21 mouse cellular contexts compared by ENCODE assay signal in genomic region chr1:134759133-134759532, GRCm38 (mm10).
DNase-seq lines count a peak whose midpoint lies in the region; ATAC-seq and TF ChIP-seq lines count a peak whose summit lies in the region.
"Had no signal": no experiment of that assay in that cellular context is flagged by ENCODE, and none has a peak within 500 bp of the region (broad histone marks: within the 10 kb centered on the region; RNA-seq: fewer than 3 reads in every experiment).

No protein-coding gene starts in this region.

- H3K27ac ChIP-seq in gastrocnemius, adult 2 months: peak overlapping the region; percentile 88
- no peak overlapping the region for H3K27ac ChIP-seq in kidney, adult 2 months (ENCODE audit: insufficient read depth, low read depth, low read length)
- no peak overlapping the region for H3K27ac ChIP-seq in kidney, embryonic 16.5 days (ENCODE audit: low read length)
- H3K27ac ChIP-seq: embryonic facial prominence, embryonic 10.5 days; forebrain, embryonic 12.5 days; hindbrain, postnatal 0 days; stomach, embryonic 15.5 days had no signal

- no peaks in the 10 kb centered on the region for H3K4me1 ChIP-seq in kidney, adult 2 months (ENCODE audit: control insufficient read depth, insufficient read depth, low read length)
- peaks cover 41% of the 10 kb centered on the region for H3K4me1 ChIP-seq in kidney, embryonic 16.5 days (ENCODE audit: insufficient read depth, low read length)

- no peak overlapping the region for H3K4me2 ChIP-seq in kidney, embryonic 16.5 days (replicated peaks; ENCODE audit: low read depth, low read length)
- H3K4me2 ChIP-seq: forebrain, embryonic 12.5 days; liver, embryonic 11.5 days; stomach, embryonic 15.5 days had no signal

- peak; percentile 67 for DNase-seq in gastrocnemius, adult 2 months
- no peak for DNase-seq in gastrocnemius, postnatal 4 days (ENCODE audit: low spot score in 2 of 2)
- peak; percentile 40 for DNase-seq in kidney, adult 2 months
- peak; percentile 36 for DNase-seq in brain, adult 2 months (ENCODE audit: low read depth, low spot score)
- DNase-seq in heart, postnatal 14 days: peak; percentile 48 to 70
- DNase-seq in liver: no peak
- DNase-seq: adrenal gland, postnatal 25 days; cerebellum, adult 18-20 months; left cerebral cortex, postnatal 4 days; lung, adult 18-20 months; right cerebral cortex, postnatal 14 days; thymus, adult 18-20 months; thymus, postnatal 4 days had no signal

- no peak for TF ChIP-seq CTCF in gastrocnemius, adult 2 months (IDR thresholded peaks at IDR 0.05)
- no peak for TF ChIP-seq CTCF in kidney, adult 2 months (conservative IDR thresholded peaks at IDR 0.05; ENCODE audit: insufficient read depth, insufficient read length, low read depth, low read length)

- TF ChIP-seq POLR2A in kidney, adult 2 months (IDR thresholded peaks at IDR 0.05; ENCODE audit: low read depth, low read length): no peak

- intact Hi-C loops in gastrocnemius, adult 2 months (cut with DNase I): loop anchor here (5.0 to 10.0 kb wide), 2 partner anchors 43 to 206 kb away; partner anchors contain the start of gene Ube2t
- intact Hi-C loops in heart, postnatal 14 days (cut with DNase I): no loop called here

- H3K4me3 ChIP-seq in gastrocnemius, adult 2 months: no peak overlapping the region
- H3K4me3 ChIP-seq in kidney, adult 2 months (ENCODE audit: insufficient read depth, low read depth, low read length): no peak overlapping the region
- no peak overlapping the region for H3K4me3 ChIP-seq in kidney, embryonic 16.5 days (ENCODE audit: low read length)
- H3K4me3 ChIP-seq: embryonic facial prominence, embryonic 10.5 days; forebrain, embryonic 12.5 days; stomach, embryonic 15.5 days had no signal

- ATAC-seq in kidney, embryonic 16.5 days (ENCODE audit: low FRiP score, low TSS enrichment): no peak
- ATAC-seq: hindbrain, postnatal 0 days; intestine, postnatal 0 days; midbrain, embryonic 16.5 days had no signal

- WGBS in kidney, adult 2 months: 79% methylated on average over 6 of the region's 6 CpGs
- 94% methylated on average over 6 of the region's 6 CpGs for WGBS in kidney, embryonic 16.5 days

- H3K27me3 ChIP-seq in kidney, adult 2 months (replicated peaks; ENCODE audit: control insufficient read depth, insufficient read depth, low read length): no peaks in the 10 kb centered on the region
- no peaks in the 10 kb centered on the region for H3K27me3 ChIP-seq in kidney, embryonic 16.5 days (ENCODE audit: insufficient read depth, low read length)
- H3K27me3 ChIP-seq: forebrain, embryonic 12.5 days; stomach, embryonic 15.5 days had no signal

- no peak overlapping the region for H3K9ac ChIP-seq in kidney, embryonic 16.5 days (replicated peaks; ENCODE audit: low read length)
- H3K9ac ChIP-seq: forebrain, embryonic 12.5 days; stomach, embryonic 15.5 days had no signal

- H3K9me3 ChIP-seq in kidney, embryonic 16.5 days (ENCODE audit: low read length): no peaks in the 10 kb centered on the region
- H3K9me3 ChIP-seq: embryonic facial prominence, embryonic 10.5 days; forebrain, embryonic 12.5 days; stomach, embryonic 15.5 days had no signal

- H3K36me3 ChIP-seq in kidney, adult 2 months (ENCODE audit: control insufficient read depth, insufficient read depth, low read length): no peaks in the 10 kb centered on the region
- 0 out of 2 replicates have a peak, but pooled peaks cover 6% of the 10 kb centered on the region for H3K36me3 ChIP-seq in kidney, embryonic 16.5 days (ENCODE audit: insufficient read depth, low read length)
- H3K36me3 ChIP-seq: embryonic facial prominence, embryonic 10.5 days; forebrain, embryonic 12.5 days had no signal

Comparison
In these comparisons a context has a peak if more than half of its experiments do, and no peak if none do; other contexts are left out.
1. DNase-seq: peak in gastrocnemius, adult 2 months (single experiment), kidney, adult 2 months (single experiment), brain, adult 2 months (single experiment) and heart, postnatal 14 days (2 of 2); none in gastrocnemius, postnatal 4 days (0 of 2) and liver (single experiment).